Comparison of ENCODE assay signal across 9 mouse cellular contexts in the genomic region with DNA sequence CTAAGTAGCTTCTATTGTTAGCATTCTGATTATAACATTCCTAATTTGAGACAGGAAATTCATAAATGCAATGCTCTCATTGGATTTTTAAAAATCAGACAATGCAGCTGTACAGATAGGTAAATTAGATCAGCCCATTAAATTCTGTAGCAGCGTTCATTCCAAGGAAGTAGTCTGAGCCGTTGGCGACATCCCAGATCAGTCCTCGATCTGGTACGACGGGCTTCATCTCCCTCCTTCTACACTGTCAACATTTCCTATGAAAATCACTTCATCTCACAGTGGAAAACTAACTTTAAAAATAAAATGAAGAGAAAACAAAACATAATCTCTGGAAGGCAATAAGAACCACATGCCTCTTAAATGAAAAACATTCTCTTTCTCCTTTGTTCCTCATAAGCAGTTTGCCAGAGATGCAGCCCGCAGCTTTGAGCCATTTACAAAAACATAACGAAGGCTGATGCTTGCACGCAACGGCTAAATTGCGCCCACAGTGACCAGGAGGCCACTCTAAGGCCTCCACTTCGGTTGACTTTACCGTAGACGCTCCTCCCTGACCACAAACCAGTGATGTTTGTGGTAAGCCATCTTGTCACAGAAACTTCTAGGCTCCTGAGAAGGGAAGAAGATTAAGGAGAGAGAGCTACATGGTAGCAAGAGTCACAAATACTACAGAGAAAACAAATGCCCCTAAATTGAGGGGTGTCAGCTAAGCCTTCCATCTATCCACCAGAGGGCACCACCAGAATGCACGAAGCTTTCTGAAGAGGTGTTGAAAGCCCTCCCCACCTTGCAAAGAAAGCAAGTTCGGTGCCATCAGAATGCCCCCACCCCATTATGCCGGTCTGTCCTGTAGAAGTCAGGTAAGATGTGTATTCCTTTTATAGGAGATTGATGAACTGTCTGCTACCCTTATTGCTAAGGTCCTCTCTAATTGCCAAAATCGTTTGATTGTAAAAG.
A peak's percentile ranks its signal among the peaks of the same experiment; 100 is the strongest.
DNase-seq lines count a peak whose midpoint lies in the region; ATAC-seq and TF ChIP-seq lines count a peak whose summit lies in the region.
"Had no signal": no experiment of that assay in that cellular context is flagged by ENCODE, and none has a peak within 500 bp of the region (broad histone marks: within the 10 kb centered on the region; RNA-seq: fewer than 3 reads in every experiment).

No protein-coding gene starts in this region.

- TF ChIP-seq POLR2A in embryonic fibroblast, embryonic 13.5 days (IDR thresholded peaks at IDR 0.05; ENCODE audit: low read depth, low read length): no peak

- peak; percentile 53; the same call in 1 of the 2 replicates for TF ChIP-seq CTCF in embryonic fibroblast, embryonic 13.5 days (IDR thresholded peaks at IDR 0.05; ENCODE audit: borderline replicate concordance, insufficient read depth, low read length)

- DNase-seq in heart, adult 18-20 months: peak; percentile 34 to 73
- DNase-seq in heart, embryonic 10.5 days (ENCODE audit: low spot score): no peak
- peak; percentile 39 for DNase-seq in thymus, postnatal 14 days
- DNase-seq in thymus, adult 18-20 months: no peak
- DNase-seq in left cerebral cortex, postnatal 25 days (ENCODE audit: low spot score in 2 of 2): peak; percentile 30 to 37

- H3K4me2 ChIP-seq in neural tube, embryonic 13.5 days: no peak overlapping the region
- H3K4me2 ChIP-seq: neural tube, embryonic 12.5 days had no signal

- 74% methylated on average over 18 of the region's 18 CpGs for WGBS in heart, embryonic 10.5 days
- WGBS in neural tube, embryonic 13.5 days: 74% methylated on average over 18 of the region's 18 CpGs

- intact Hi-C loops in left cerebral cortex, postnatal 25 days (cut with DNase I): loop anchor here (1.0 to 10.0 kb wide), 2 partner anchors 71 to 296 kb away; no protein-coding TSS in a partner anchor

- H3K27ac ChIP-seq in heart, embryonic 10.5 days: no peak overlapping the region
- peak overlapping the region; percentile 39 for H3K27ac ChIP-seq in embryonic fibroblast, embryonic 13.5 days (ENCODE audit: insufficient read depth, low read length)
- H3K27ac ChIP-seq in neural tube, embryonic 13.5 days (replicated peaks): no peak overlapping the region
- H3K27ac ChIP-seq: neural tube, embryonic 12.5 days had no signal

- H3K4me1 ChIP-seq in heart, embryonic 10.5 days: peaks cover 16% of the 10 kb centered on the region
- H3K4me1 ChIP-seq in embryonic fibroblast, embryonic 13.5 days (ENCODE audit: control insufficient read depth, insufficient read depth, low read length): 0 out of 2 replicates have a peak, but pooled peaks cover 2% of the 10 kb centered on the region
- no peaks in the 10 kb centered on the region for H3K4me1 ChIP-seq in neural tube, embryonic 13.5 days (replicated peaks)
- H3K4me1 ChIP-seq: neural tube, embryonic 12.5 days had no signal

- H3K9me3 ChIP-seq in heart, embryonic 10.5 days: no peaks in the 10 kb centered on the region
- no peaks in the 10 kb centered on the region for H3K9me3 ChIP-seq in neural tube, embryonic 13.5 days
- H3K9me3 ChIP-seq: neural tube, embryonic 12.5 days had no signal

- no peaks in the 10 kb centered on the region for H3K27me3 ChIP-seq in heart, embryonic 10.5 days (ENCODE audit: insufficient read depth, poor library complexity, severe bottlenecking)
- H3K27me3 ChIP-seq in neural tube, embryonic 13.5 days: no peaks in the 10 kb centered on the region
- H3K27me3 ChIP-seq: neural tube, embryonic 12.5 days had no signal

- no peaks in the 10 kb centered on the region for H3K36me3 ChIP-seq in heart, embryonic 10.5 days
- no peaks in the 10 kb centered on the region for H3K36me3 ChIP-seq in neural tube, embryonic 13.5 days
- H3K36me3 ChIP-seq: neural tube, embryonic 12.5 days had no signal

- no peak overlapping the region for H3K9ac ChIP-seq in neural tube, embryonic 13.5 days
- H3K9ac ChIP-seq: neural tube, embryonic 12.5 days had no signal

- H3K4me3 ChIP-seq in heart, embryonic 10.5 days: no peak overlapping the region
- H3K4me3 ChIP-seq in embryonic fibroblast, embryonic 13.5 days (ENCODE audit: insufficient read depth, low read length): no peak overlapping the region
- H3K4me3 ChIP-seq in neural tube, embryonic 13.5 days: no peak overlapping the region
- H3K4me3 ChIP-seq: neural tube, embryonic 12.5 days had no signal

- ATAC-seq in neural tube, embryonic 13.5 days (ENCODE audit: low read depth): peak; percentile 47; the same call in 1 of the 2 replicates
- ATAC-seq in monocyte, adult 5-6 weeks (replicated peaks; ENCODE audit: insufficient number of reproducible peaks, low FRiP score, low TSS enrichment, poor library complexity, severe bottlenecking): no peak

Comparison
In these comparisons a context has a peak if more than half of its experiments do, and no peak if none do; other contexts are left out.
1. DNase-seq: peak in heart, adult 18-20 months (2 of 2), thymus, postnatal 14 days (single experiment) and left cerebral cortex, postnatal 25 days (2 of 2); none in heart, embryonic 10.5 days (single experiment) and thymus, adult 18-20 months (0 of 2).